Mouse (Mus musculus): ENCODE data around the gene Dab2ip. TPM values are rescaled to one million over a fixed set of nuclear protein-coding genes. Genes with fewer than 3 reads are reported as not detected.

Gene Dab2ip
- polyA plus RNA-seq, 1 experiment from 2014 or later: 41.4 TPM

DNA sequence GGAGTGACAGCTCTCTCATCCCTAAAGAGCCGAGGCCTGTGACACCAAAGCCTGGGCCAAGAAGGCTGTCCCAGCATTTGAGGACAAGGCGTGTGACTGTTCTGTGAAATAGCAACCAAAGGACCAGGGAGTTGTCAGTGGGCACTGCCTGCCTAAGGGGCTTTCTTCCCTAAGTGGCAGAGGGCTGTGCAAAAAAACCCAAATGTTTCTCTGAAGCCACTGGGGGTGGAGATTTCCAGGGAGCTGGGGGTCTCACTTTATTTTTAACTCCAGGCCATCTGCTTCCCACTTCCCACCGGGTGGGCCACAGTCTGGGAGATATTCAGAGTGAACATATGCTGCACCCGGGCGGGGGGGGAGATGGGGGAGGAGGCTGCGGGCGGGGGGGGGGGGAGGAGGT, 188.6 kb downstream of the Dab2ip start:
- Histone ChIP-seq H3K9me3 (replicated peaks; ENCODE audit: low read length) (no peaks in the 10 kb centered on the region), H3K36me3 (ENCODE audit: insufficient read depth, low read length) (no peaks in the 10 kb centered on the region), H3K27ac (no peak overlapping the region), H3K4me1 (replicated peaks; ENCODE audit: insufficient read depth, low read length) (no peaks in the 10 kb centered on the region), H3K4me3 (replicated peaks; ENCODE audit: low read depth, low read length) (no peak overlapping the region), H3K27me3 (ENCODE audit: insufficient read depth, low read length) (no peaks in the 10 kb centered on the region), H3K9ac (ENCODE audit: low read depth, low read length) (no peak overlapping the region), H3K4me2 (ENCODE audit: low read length) (no peak overlapping the region)
- no peak for TF ChIP-seq CTCF (IDR thresholded peaks at IDR 0.05; ENCODE audit: low read depth)
- ATAC-seq (replicated peaks; ENCODE audit: low FRiP score, low read depth) (no peak), DNase-seq (ENCODE audit: low spot score) (no peak)
- WGBS: 46% methylated on average over 3 of the region's 7 CpGs

DNA sequence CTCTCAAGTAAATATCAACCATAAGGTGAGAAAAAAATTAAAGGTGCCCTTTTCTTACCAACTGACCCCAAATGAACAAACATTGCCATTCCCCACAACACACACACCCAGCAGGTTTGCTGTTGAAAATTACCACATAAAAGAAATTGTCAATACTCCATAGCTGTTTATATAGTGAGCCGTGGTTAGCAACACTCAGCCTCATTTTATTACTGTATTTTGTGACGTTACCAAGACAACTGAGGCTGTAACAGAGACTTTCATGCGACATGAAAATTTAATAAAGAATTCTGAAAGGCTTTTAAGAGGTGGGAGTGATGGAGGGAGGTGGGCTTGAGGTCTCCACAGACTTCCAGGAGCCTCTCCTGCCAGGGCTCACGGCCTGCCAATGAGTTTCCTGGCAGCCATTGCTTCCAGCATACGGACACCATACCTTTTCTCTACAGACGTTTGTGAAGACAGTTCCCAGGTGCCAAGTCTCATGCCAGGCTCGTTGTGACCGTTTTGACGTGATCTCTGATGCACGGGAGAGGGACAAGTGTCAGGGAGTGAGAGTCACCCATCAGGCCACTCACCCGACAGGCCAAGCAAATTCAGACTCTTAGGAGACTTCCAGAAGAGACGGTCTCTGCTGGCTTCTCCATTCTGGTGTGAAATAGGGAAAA, 189.4 kb downstream of the Dab2ip start:
- DNase-seq (ENCODE audit: low spot score): no peak
- WGBS: 71% methylated on average over 12 of the region's 12 CpGs
- no peak for ATAC-seq (replicated peaks; ENCODE audit: low FRiP score, low read depth)
- Histone ChIP-seq H3K4me3 (replicated peaks; ENCODE audit: low read depth, low read length) (no peak overlapping the region), H3K27ac (no peak overlapping the region), H3K27me3 (ENCODE audit: insufficient read depth, low read length) (no peaks in the 10 kb centered on the region), H3K36me3 (ENCODE audit: insufficient read depth, low read length) (no peaks in the 10 kb centered on the region), H3K4me1 (replicated peaks; ENCODE audit: insufficient read depth, low read length) (no peaks in the 10 kb centered on the region), H3K9ac (ENCODE audit: low read depth, low read length) (no peak overlapping the region), H3K9me3 (replicated peaks; ENCODE audit: low read length) (no peaks in the 10 kb centered on the region), H3K4me2 (ENCODE audit: low read length) (no peak overlapping the region)
- TF ChIP-seq CTCF (IDR thresholded peaks at IDR 0.05; ENCODE audit: low read depth): no peak

DNA sequence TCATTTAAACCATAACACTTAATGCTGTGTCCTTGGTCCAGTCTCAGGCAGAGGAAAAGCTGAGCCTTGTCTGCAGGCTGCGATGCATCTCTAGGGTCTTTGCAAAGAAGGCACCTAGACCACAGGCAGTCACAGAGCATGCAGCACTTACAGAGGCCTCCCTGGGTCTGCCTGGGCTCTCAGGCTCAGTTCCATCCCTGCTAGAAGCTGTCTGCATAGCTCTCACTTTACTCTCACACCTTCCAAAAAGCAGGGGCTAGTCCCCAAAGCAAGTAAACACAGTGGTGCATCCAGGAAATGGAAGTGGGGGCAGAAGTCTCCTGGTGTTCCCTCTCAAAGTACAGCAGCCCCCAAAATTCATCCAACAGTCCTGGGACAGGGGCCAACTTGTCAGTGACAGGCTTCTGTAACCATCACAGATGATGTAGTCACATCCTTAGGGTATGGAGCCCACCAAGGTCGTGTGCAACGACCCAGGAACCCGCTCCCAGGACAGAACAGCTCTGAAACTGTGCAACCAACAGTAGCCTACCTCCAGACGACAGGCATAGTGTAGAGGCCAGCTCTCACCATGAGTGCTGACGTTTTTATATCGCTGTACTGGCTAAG, 192.6 kb downstream of the Dab2ip start:
- Histone ChIP-seq H3K9ac (ENCODE audit: low read depth, low read length) (no peak overlapping the region), H3K9me3 (replicated peaks; ENCODE audit: low read length) (no peaks in the 10 kb centered on the region), H3K4me2 (ENCODE audit: low read length) (no peak overlapping the region), H3K27me3 (ENCODE audit: insufficient read depth, low read length) (no peaks in the 10 kb centered on the region), H3K27ac (no peak overlapping the region), H3K4me1 (replicated peaks; ENCODE audit: insufficient read depth, low read length) (no peaks in the 10 kb centered on the region), H3K36me3 (ENCODE audit: insufficient read depth, low read length) (no peaks in the 10 kb centered on the region), H3K4me3 (replicated peaks; ENCODE audit: low read depth, low read length) (no peak overlapping the region)
- ATAC-seq (replicated peaks; ENCODE audit: low FRiP score, low read depth): no peak
- TF ChIP-seq CTCF (IDR thresholded peaks at IDR 0.05; ENCODE audit: low read depth): no peak
- 33% methylated on average over 7 of the region's 7 CpGs for whole genome bisulfite sequencing
- DNase-seq (ENCODE audit: low spot score): no peak

DNA sequence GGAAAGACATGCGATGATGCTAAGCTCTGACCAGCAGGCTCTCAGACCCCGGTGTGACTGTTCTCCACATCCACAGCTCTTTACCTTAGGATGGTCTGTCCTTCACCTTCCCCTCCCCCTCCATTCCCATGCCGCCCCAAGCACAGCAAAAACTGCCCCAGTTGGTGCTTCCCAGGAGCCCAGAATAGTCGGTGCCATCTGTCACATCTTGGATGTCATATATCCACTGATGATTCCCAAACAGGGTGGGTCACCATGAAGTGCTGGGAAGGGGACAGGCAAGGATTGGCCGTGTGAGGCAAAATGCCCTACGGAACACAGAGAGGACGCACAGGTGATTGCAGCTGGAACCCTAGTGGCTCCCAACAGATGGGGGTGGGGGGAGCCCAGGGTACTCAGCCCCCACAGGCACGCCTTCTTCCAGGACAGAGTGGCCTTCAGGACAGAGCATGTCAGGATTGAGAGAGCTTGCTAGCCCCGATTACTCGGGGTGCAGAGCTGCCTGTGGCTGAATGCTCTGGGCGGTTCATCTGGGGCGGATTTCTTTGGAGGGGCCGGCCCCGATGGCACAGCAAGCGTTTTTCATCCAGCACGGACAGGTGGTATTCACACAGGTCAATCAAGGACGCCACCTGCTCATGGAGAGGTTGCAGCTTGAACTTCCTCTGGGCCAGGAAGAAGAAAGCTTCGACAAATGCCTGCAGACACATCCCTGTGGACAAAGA, 193.9 kb downstream of the Dab2ip start:
- Histone ChIP-seq H3K9me3 (replicated peaks; ENCODE audit: low read length) (no peaks in the 10 kb centered on the region), H3K27ac (no peak overlapping the region), H3K4me3 (replicated peaks; ENCODE audit: low read depth, low read length) (no peak overlapping the region), H3K9ac (ENCODE audit: low read depth, low read length) (no peak overlapping the region), H3K27me3 (ENCODE audit: insufficient read depth, low read length) (no peaks in the 10 kb centered on the region), H3K4me2 (ENCODE audit: low read length) (no peak overlapping the region), H3K36me3 (ENCODE audit: insufficient read depth, low read length) (no peaks in the 10 kb centered on the region), H3K4me1 (replicated peaks; ENCODE audit: insufficient read depth, low read length) (no peaks in the 10 kb centered on the region)
- DNase-seq (ENCODE audit: low spot score): no peak
- no peak for ATAC-seq (replicated peaks; ENCODE audit: low FRiP score, low read depth)
- 82% methylated on average over 18 of the region's 18 CpGs for WGBS
- no peak for TF ChIP-seq CTCF (IDR thresholded peaks at IDR 0.05; ENCODE audit: low read depth)

DNA sequence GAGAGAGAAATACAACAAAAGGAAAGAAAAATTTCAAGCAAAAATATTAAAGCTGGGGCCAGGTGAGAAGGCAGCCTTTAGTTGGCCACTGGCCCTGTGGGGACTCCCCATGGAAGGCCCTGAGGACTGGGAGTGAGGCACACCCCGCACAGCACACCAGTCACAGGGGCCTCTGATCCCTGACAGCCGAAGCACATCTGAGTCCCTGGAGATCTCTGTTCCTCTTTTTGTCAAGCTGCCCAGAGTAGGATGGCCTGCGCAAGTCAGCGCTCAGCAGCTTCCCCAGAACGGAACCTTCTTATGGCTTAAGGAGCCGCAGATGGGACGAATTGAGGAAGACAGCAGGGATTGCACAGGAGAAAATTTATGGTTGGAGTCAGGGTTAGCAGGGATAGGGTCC, 198.4 kb downstream of the Dab2ip start:
- 71% methylated on average over 7 of the region's 7 CpGs for WGBS
- Histone ChIP-seq H3K27me3 (ENCODE audit: insufficient read depth, low read length) (no peaks in the 10 kb centered on the region), H3K9ac (ENCODE audit: low read depth, low read length) (no peak overlapping the region), H3K27ac (no peak overlapping the region), H3K4me2 (ENCODE audit: low read length) (no peak overlapping the region), H3K36me3 (ENCODE audit: insufficient read depth, low read length) (no peaks in the 10 kb centered on the region), H3K9me3 (replicated peaks; ENCODE audit: low read length) (no peaks in the 10 kb centered on the region), H3K4me1 (replicated peaks; ENCODE audit: insufficient read depth, low read length) (no peaks in the 10 kb centered on the region), H3K4me3 (replicated peaks; ENCODE audit: low read depth, low read length) (no peak overlapping the region)
- ATAC-seq (replicated peaks; ENCODE audit: low FRiP score, low read depth): no peak
- no peak for TF ChIP-seq CTCF (IDR thresholded peaks at IDR 0.05; ENCODE audit: low read depth)
- DNase-seq (ENCODE audit: low spot score): peak; percentile 34

DNA sequence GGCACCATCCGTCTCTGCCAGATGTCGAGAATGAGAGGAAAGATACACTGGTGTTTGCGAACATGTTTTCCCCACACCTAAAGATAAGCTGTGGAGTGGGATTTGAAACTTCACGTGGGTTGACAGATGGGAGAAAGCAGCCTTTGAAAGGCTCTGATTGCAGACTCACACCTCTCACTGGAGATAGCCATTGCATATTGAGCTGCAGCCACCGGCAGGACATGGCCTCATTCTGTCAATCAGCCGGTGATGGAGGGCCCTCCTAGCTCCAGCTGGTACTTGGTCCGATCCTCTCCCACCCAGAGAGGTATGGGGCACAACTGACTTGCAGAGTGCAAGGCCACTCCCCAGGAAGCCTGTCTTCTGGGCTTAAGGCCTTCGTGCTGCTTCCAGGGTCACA, 202.3 kb downstream of the Dab2ip start:
- Histone ChIP-seq H3K36me3 (ENCODE audit: insufficient read depth, low read length) (no peaks in the 10 kb centered on the region), H3K4me2 (ENCODE audit: low read length) (no peak overlapping the region), H3K4me1 (replicated peaks; ENCODE audit: insufficient read depth, low read length) (no peaks in the 10 kb centered on the region), H3K27ac (no peak overlapping the region), H3K27me3 (ENCODE audit: insufficient read depth, low read length) (no peaks in the 10 kb centered on the region), H3K4me3 (replicated peaks; ENCODE audit: low read depth, low read length) (no peak overlapping the region), H3K9me3 (replicated peaks; ENCODE audit: low read length) (no peaks in the 10 kb centered on the region), H3K9ac (ENCODE audit: low read depth, low read length) (no peak overlapping the region)
- 62% methylated on average over 8 of the region's 8 CpGs for WGBS
- no peak for ATAC-seq (replicated peaks; ENCODE audit: low FRiP score, low read depth)
- DNase-seq (ENCODE audit: low spot score): no peak
- no peak for TF ChIP-seq CTCF (IDR thresholded peaks at IDR 0.05; ENCODE audit: low read depth)

Data from kidney, postnatal 0 days (tissue).